Mouse (Mus musculus): Measurements from ENCODE around the gene Uchl3.
A peak's percentile ranks its signal among the peaks of the same experiment; 100 is the strongest.

Gene Uchl3

DNA sequence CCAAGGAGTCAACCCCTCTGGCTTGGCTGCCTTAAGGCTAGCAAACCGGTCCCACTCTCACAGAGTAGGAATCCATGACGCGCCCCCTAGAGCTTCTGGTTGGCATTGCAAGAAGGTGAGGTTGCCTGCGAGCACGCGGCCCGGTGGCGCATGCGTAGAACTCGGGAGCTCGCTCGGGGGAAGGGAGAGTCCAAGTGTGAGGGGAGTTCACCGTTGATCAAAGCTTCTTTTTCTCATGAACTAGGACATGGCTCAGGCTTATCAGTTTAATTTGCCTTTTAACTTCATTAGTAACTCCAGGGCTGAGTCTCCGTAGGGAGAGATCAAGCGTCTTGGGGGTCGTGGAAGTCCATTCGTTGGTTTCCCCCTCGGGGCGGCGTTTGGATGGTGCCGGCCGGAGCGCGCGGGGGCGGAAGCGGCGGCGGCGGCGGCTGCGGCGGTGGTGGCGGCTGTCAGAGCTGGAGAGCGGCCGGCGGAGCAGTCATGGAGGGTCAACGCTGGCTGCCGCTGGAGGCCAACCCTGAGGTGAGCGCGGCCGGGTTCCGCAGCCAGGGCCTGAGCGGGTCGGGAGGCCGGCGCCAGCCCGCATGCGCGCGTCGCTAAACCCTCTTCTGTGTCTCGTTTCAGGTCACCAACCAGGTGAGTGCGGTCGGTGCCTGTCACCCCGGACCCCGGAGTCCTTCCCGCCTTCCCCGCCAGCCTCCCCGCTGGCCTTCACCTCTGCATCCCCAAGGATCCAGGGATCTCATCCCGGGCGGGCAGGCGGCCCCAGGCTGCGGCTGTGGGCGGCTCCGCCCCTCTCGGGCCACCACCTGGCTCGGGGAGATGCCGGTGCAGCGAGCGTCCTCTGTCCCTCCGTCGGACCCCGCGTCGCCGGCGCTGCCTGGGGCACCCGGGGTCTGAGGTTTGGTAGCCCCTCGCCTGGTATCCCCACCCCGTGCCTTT lies at the start of gene Uchl3:
Uchl3 (plus strand) TSS at position 387 of the 945 bp plus-strand sequence.
- DNase-seq (ENCODE audit: low spot score in 2 of 2): peak; percentile 95 to 96

DNA sequence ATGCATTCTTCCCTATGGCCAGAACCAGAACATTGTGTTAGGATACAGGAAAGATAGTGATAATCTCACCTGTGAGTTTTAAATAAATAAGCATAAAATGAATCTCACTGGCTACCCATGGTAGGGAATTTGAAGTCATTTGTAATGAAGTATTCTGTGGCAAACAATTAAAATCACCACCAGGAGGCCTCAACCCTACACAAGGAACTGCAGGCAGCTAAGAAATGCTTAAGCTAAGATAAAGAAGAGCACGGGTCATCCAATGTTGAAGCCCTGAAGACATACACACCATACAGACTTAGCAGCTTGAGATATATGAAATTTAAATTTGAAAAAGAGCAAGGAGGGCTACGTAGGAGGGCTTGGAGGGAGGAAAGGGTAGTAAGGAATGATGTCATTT lies 47.9 kb upstream of the Uchl3 start:
- DNase-seq (ENCODE audit: low spot score in 2 of 2): no peak

DNA sequence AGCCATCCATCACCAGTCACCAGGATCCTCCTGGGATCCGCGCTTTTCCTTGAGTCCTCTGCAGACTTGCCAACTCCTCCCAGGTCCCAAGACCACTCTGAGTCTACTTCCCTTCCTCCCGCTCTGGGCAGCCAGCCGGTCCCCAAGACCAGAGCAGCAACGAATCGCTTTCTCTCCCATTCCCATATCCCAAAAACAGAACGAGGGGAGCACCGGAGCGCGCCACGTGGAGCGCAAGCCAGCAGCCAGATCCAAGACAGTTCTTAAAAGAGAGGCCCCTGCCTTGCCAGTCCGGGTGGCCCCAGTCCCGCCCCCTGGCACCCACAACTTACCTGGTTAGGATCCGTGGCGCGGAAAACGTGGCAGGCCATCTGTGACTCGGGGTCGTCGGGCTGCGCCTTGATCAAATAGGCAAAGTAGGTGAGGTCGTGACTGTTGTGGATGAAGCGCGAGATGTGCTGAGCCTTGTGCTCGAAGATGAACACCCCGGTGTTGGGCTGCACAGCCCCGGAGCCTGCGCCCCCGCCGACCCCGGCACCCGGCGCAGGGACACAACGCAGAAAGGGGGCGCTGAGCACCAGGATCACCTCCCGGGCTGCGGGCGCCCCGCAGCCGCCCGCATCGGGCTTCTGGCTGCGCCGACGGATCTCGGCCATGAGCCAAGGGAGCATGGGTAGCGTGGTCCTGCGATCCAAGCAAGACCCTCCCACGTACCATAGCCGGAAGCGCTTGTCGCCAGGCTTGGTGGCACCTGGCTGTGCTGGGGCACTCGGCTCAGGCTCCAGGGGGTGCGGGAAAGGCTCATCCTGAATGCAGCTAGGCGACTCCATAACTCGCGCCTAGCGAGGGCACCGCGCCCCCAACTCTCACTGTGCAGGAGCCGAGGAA lies 45.9 kb upstream of the Uchl3 start:
- peak in 1 of 2 experiments; percentile 14 for DNase-seq (ENCODE audit: low spot score in 2 of 2)

DNA sequence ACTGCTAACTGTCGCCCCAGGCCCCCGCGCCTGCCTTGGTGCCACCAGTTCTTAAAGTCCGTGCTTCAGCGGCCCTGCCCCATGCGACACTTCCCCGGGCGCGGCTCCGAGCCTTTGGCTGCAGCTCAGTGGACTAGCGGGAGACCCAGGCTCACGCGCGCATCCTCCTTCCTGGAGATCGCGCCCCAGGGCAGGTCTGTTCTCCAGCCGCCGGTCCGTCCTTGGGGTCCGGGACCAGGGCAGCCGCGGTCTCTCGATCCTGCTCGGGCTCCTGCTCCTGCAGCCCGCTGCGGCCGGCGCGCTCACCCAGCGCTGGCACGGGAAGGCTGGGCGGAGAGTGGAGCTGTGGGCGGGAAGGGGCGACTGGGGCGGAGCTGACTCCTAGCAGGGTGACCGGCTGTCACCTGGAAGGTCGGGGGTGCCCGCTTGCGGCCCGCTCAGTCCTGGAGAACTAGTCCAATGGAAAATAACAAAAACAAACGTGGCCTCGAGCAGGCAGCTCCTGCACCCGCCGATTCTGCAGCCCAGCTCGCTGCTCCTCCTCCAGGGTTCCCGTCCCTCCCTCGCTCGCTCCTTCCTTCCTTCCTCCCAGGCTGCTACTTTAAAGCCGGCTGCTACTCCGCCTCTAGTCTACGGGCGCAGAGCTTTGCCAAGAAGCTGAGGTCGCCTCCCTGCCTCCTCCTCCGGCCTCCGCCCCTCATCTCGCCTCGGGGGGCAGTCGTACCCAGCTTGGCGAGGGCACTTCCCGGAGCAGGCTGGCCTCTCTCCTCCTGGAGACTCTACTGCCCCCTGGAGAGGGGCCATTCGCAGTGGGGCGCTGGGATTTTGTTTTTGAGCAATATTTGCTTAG lies 45.0 kb upstream of the Uchl3 start, which contains the start of gene Tbc1d4:
Tbc1d4 (minus strand) TSS at position 673 of the 850 bp plus-strand sequence.
- peak; percentile 81 to 83 for DNase-seq (ENCODE audit: low spot score in 2 of 2)

DNA sequence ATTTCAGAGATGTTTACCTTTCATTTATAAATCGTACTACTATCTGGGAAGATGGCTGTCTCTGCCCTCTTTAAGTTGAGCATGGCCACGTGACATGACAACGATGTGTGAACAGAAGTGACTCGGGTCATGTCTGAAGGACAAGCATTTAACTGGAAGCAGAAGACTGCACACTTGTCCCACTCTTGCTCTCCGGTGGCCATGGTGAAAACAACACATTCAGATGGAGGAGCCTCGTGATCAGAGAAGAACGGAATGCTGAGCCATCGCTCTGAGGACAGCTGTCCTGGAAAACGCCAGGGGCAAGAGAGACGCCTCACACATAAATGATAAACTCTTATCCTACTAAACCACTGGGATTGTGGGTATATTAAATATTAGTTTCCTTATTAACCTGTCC lies 43.1 kb upstream of the Uchl3 start:
- DNase-seq (ENCODE audit: low spot score in 2 of 2): no peak

DNA sequence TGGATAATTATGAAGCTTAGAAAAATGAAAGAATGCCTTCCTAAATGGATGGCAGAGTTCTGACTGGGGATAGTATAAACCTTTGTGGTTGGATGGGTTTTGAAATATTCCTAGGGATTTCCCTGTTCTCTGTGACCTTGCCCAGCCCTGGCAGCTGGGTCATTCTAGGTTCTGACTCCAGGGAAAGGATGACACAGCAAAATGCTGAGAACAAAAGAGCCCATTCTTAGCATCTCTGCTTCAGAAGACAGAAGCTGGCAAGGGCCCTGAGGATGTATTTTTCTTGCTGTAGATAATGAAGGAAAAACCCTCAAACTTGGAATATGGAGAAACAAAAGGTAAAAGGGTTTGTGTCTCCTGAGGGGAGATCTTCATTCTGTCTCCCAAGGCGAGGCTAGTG lies 40.6 kb upstream of the Uchl3 start:
- no peak for DNase-seq (ENCODE audit: low spot score in 2 of 2)

DNA sequence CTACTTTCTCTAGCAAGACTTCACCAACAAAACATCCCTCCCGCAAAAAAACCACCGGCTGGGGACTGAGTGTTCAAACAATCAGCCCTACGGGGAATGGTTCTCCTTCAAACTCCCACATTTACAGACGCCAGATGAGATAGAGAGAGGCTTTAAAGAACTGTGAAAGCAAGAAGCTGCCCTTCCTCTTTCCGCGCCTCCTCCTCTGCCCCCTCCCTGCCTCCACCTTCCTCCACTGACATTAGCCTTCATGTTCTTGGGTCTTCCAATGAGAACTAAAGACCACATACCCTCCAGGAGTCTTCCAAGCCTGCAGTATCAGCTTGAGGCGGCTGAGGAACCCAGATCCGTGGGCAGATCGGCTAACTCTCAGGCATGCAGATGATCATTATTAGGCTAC lies 37.6 kb upstream of the Uchl3 start:
- no peak for DNase-seq (ENCODE audit: low spot score in 2 of 2)

DNA sequence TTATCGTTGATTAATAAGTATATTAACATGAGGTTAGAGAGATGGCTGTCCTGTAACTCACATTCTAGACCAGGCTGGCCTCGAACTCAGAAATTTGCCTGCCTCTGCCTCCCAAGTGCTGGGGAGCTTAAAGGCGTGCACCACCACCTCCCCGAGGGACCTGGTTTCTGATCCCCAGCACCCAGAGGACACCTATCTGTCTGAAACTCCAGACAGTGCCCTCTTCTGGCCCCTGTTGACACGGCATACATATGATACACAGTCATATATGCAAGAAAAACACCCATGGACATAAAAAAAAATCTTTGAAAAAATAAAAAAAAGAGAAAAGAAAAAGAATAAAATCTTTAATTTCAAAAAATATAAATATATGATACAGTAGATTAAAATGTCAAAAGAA lies 36.1 kb upstream of the Uchl3 start:
- DNase-seq (ENCODE audit: low spot score in 2 of 2): no peak

DNA sequence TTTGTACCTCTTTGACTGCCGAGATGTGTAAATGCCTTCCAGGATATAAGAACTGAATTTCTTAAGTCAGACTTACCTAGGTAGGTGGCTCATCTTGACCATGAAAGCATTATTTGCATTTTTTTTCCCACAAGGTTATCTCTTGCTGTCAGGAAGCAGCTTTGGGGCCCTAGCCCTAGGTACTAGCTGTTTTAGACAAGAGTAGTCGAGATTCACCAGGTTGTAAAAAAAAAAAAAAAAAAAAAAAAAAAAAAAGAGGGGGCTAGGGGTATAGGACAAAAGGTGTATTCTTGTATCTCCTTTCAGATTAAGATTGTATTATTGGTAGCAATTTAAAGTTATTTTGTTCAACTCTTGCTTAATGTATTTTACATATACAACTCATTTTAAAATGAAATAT lies 23.2 kb upstream of the Uchl3 start:
- no peak for DNase-seq (ENCODE audit: low spot score in 2 of 2)

DNA sequence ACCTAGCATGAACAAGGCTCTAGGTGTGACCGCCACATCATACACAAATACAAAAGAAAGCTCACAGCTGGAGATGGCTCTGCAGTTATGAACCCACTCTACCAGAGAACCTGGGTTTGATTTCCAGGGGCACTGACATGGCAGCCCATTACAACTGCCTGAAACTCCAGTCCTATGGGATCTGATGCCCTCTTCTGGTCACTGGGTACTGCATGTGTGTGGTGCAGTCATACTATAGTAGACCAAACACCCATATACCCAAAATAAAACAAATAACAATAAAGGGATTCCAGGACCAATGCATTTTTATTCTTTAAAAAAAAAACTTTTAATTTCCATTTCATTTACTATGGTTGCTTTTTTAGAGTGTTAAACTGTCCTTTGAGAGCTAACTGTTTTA lies 18.0 kb upstream of the Uchl3 start:
- no peak for DNase-seq (ENCODE audit: low spot score in 2 of 2)

DNA sequence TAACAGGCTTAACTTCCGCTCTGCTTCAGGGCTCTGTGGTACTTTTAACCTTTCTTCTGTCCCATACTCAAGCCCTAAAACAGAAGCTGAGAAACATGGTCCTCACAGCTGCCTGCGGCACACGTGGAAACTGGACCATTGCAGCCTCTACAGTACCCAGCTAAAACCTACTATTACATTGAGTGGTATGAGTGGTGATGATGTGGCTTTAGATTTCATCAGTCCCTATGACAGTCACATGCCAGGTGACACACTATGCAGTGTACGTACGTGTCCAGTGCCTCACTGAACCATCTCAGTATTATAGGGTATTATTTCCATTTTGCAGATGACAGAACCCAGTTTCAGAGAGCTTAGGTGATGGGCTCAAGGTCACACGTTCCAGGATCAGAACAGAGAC lies 16.4 kb upstream of the Uchl3 start:
- DNase-seq (ENCODE audit: low spot score in 2 of 2): no peak

DNA sequence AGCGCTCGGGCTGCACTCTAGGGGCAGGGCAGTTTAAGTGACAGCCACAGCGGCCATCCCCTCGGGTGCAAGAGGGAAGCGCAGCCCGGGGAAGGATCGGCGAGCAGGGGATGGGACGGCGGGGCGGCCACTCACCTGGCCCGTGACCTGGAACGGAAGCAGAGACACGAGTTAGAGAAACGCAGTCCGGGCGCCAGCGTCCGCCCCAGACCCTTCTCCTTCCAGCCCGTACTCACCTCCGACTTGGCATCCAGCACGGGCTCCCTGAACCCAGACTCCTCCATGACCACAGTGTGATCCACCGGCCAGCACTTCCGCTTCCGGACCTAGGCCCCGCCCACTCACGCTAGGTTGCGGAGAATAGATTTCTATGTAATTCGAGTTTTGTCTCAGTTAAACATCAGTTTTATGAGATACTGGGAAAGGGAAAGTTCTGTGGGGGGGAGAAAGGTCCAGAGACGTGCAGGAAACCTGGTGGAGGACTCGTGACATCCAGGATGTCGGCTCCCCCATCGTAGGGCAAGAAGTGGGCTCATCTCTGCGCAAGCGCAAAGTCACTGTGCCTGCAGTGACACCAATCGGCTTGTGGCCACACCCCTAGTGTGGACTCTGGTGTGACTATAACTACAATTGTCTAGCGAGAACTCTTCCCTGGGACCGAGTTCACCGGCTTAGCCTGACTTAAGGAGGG lies 13.5 kb upstream of the Uchl3 start, which contains the start of gene Commd6:
Commd6 (minus strand) TSS at position 534 of the 691 bp plus-strand sequence.
- peak; percentile 81 to 91 for DNase-seq (ENCODE audit: low spot score in 2 of 2)

DNA sequence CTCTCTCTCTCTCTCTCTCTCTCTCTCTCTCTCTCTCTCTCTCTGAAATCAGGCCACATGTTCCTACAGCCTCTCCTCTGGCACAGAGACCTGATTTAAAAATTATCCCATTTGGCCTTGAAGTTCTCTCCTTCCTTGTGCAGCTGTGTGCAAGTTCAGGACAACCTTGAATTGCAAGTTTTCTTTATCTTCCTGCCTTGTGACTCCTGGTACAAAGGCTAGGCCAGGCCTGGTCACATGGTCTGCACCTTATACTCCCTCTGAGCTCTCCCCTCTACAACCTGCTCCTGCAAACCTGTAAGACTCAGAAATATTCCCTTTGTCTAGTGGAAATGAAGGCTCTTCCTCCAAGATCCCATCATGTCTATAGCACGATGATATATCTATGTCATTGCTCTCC lies 8.8 kb upstream of the Uchl3 start:
- no peak for DNase-seq (ENCODE audit: low spot score in 2 of 2)

DNA sequence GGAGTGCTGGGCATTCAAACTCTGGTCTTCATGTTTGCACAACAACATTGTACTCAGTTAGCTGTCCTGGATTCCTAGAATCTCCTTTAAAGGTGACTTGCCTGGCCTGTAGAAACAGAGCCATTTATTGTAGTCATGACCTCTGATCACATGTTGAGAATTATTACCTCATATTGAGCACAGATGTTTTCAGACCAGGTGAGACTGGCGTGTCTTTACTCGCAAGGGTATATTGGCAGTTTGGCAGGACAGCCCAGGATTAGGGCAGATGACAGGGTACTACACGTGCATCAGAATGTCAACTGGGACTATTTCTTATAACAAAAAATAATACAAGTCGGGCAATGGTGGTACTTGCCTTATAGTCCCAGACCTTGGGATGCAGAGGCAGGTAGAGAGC lies 3.2 kb upstream of the Uchl3 start:
- DNase-seq (ENCODE audit: low spot score in 2 of 2): no peak

DNA sequence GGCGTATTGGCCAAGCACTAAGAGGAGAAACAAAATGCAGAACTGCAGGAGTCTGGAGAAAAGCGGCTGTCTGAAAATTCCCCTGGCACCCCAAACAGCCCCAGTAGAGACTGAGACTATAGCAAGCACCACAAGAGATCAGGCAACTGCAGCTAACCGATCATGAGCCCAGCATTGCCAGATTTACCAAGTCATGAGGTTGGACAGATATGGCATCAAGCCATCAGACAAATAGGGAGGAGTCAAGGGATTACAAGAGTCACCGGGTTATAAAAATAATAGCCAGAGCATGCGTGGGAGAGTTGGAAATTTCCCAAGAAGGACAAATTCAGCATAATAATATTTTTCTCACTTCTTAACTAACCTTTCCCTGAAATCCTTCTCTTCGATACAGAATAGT lies 1.2 kb upstream of the Uchl3 start:
- no peak for DNase-seq (ENCODE audit: low spot score in 2 of 2)

DNA sequence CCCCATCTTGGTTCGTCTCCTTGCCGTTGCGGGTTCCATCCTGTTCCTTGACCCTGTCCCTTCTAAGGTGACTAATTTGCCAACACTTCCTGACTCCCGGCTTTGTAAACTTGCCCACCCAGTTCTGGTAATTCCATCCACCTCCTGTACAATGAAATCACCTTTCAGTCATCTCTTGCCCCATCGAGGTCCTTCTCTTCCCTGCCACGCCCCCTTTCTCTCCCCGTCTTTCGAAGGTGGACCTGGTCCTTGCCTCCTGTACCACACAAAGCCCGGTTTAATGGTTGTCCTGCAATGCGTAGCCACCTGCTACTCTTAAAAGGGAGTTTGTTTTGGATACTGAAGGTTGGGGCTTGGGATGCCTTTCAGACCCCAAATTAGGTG lies 751 bp downstream of the Uchl3 start:
- no peak for DNase-seq (ENCODE audit: low spot score in 2 of 2)

DNA sequence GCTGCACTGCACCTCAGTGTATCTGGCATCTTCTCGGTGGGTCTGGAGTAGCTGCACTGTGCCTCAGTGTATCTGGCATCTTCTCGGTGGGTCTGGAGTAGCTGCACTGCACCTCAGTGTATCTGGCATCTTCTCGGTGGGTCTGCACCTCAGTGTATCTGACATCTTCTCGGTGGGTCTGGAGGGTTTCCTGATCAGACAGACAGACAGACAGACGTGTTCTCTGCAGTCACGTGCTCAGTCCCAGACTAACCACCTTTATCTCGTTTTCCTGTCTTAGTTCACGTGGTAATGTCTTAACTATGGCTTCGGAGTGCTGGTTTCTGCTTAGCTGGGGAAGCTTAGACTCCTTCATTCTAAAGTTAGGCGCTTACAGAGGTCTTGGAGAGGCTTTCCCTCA lies 2.5 kb downstream of the Uchl3 start:
- DNase-seq (ENCODE audit: low spot score in 2 of 2): no peak

DNA sequence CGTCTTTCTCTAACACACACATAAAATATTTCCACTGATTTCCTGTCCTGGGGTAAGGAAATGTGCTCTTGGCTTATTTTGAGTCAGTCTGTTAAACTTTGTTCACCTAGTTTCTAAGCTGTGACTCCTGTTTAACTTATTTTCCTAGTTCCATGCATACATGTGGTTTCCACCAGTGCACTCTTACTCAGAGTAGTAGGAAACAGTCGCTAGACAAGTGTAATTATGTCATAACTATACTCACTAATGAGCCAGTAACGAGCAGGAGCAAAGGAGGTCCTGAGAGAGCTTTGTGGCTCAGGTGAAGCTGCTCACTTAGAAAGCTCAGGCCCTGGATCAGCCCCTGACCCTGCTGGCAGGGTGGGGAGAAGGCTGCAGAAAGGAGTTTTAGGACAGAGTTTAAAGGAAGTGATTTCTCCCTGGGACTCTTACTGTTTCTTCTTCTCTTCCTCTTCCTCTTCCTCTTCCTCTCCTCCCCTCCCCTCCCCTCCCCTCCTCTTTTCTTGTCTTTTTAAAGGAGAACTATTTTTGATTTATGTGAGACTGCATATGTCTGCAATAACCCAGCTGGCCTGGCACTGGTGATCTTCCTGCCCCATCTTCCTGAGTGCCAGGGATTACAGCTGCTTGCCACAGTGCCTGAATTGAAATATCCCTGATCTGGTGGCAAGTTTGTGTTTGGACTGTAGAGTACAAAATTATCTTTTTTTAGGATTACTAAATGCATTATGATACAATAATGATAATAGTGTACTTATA lies 8.1 kb downstream of the Uchl3 start:
- DNase-seq (ENCODE audit: low spot score in 2 of 2): no peak

DNA sequence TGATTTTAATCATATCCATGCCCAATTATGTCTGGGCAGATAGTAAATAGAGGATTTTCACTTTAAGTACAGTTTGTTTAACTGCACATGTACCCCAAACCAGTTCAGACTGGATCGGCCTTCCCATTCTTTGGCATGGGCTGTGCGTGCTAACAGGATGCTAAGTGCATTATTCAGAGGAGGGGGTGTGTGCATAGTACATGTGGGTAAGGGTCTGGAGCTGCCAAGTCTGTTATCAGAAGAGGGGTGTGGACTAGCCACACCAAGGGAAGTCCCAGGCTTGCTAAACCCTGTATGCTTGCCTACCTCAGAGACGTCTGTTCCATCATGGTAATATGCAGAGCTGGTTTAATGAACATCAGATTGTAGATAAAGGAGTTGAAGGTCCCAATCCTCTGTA lies 10.5 kb downstream of the Uchl3 start:
- no peak for DNase-seq (ENCODE audit: low spot score in 2 of 2)

DNA sequence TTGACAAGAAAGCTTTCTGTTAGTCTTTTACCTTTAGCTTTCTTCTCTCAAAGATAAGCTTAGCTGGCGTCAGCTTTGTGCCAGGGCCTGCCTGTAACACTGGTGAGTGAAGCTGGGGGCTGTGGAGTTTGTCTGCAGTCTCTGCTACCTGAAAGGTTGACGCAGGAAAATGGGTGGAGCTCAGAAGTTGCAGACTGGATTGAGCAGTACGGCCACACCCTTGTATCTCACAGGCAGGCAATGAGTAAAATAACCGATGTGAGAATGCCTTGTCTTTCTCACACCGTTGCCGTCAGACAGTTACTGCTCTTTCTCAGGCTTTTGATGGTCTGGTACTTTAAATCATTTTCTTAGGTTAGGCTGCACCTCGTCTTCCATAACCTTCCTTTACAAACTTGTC lies 12.3 kb downstream of the Uchl3 start:
- no peak for DNase-seq (ENCODE audit: low spot score in 2 of 2)
